Mouse (Mus musculus): Measurements from ENCODE around the gene Tspan31. TPM values are rescaled to one million over a fixed set of nuclear protein-coding genes. Genes with fewer than 3 reads are reported as not detected.

The Tspan31 gene
- polyA plus RNA-seq, 1 experiment = 88.3 TPM

DNA sequence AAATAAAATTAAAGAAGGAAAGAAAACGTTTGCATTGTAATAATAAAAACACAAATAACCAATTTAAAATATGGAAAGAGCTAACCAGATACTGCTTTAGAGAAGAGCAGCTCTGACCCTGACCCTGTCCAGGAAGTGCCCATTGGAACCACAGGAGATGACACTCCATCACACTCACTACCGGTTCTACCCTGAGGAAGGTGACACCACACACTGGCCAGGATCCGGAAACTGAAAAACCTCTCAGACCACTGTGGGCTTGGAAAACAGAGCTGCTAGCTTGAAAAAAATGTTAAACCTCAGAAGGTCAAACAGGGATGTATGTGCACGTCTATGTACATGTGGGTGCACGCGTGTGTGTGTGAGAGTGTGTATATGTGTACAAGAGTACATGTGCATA lies 31.1 kb upstream of the Tspan31 start:
- TF ChIP-seq POLR2A (IDR thresholded peaks at IDR 0.05; ENCODE audit: extremely low read depth, insufficient read depth, low read length) (no peak), CTCF (IDR thresholded peaks at IDR 0.05; ENCODE audit: extremely low read depth, insufficient read depth, low read length) (no peak)
- Histone ChIP-seq H3K4me3 (ENCODE audit: insufficient read depth, low read length) (no peak overlapping the region), H3K27ac (ENCODE audit: insufficient read depth, low read length) (no peak overlapping the region), H3K4me1 (ENCODE audit: control insufficient read depth, insufficient read depth, low read length) (no peaks in the 10 kb centered on the region)

DNA sequence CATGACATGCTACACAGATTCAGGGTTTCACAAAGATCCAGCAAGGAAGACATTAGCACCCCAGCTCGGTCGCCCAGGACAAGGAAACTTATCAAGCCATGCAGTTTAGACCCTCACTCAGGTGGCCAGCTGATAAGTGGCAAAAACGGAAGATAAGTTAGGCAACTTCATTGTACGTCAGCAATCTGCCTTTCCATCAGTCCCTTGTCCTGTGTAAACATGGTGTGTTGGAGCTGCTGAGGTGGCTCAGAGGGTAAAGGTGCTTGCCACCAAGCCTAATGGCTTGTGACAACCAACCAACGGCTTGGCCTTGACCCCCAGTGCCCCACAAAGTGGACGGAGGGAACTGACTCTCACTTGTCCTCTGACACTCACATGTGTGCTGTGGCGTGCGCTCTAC lies 30.4 kb upstream of the Tspan31 start:
- H3K4me1 ChIP-seq (ENCODE audit: control insufficient read depth, insufficient read depth, low read length) = no peaks in the 10 kb centered on the region
- no peak overlapping the region for H3K27ac ChIP-seq (ENCODE audit: insufficient read depth, low read length)
- TF ChIP-seq POLR2A (IDR thresholded peaks at IDR 0.05; ENCODE audit: extremely low read depth, insufficient read depth, low read length) = no peak
- TF ChIP-seq CTCF (IDR thresholded peaks at IDR 0.05; ENCODE audit: extremely low read depth, insufficient read depth, low read length) = no peak
- no peak overlapping the region for H3K4me3 ChIP-seq (ENCODE audit: insufficient read depth, low read length)

DNA sequence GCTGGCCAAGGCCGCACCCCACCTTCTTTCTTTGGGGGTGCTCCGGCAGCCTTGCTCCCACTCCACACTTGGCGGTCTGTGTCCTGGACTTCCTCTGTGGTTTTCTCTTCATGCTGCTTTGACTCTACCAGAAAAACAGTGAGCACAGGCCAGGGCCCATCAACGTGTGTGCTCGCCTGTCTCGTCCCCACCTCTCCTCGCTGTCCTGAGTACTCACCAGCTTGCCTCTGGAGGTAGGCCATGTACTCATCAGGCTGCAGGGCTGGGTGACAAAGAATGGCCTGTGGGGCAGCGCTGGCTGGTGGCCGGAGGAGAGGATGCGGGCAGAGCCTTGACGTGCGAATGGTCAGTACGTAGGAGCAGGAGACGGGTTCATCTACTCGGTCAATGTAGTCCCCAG lies 29.8 kb upstream of the Tspan31 start:
- no peaks in the 10 kb centered on the region for H3K4me1 ChIP-seq (ENCODE audit: control insufficient read depth, insufficient read depth, low read length)
- no peak for TF ChIP-seq POLR2A (IDR thresholded peaks at IDR 0.05; ENCODE audit: extremely low read depth, insufficient read depth, low read length)
- TF ChIP-seq CTCF (IDR thresholded peaks at IDR 0.05; ENCODE audit: extremely low read depth, insufficient read depth, low read length) = no peak

DNA sequence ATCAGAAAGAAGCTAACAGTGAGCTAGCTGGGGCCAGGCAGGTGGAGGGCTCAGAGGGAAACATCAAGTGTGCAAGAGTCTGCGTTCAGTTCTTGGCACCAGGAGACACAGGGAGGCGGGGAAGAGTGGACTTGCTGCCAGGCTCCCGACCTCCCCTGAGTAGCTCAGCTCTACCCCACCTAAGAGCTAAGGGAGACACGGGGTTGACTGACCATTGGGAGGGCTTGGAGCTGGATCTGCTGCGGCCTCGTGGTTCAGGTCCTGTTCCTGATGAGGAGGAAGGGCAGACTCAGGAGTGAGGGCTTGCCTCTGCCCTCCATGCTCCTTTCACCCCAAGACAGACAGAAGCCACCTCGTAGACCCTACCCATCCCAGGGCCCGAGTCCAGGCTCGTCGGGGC lies 29.1 kb upstream of the Tspan31 start:
- Histone ChIP-seq H3K4me1 (ENCODE audit: control insufficient read depth, insufficient read depth, low read length) (peaks cover 3% of the 10 kb centered on the region; the same call in 1 of the 2 replicates), H3K4me3 (ENCODE audit: insufficient read depth, low read length) (no peak overlapping the region), H3K27ac (ENCODE audit: insufficient read depth, low read length) (no peak overlapping the region)
- TF ChIP-seq POLR2A (IDR thresholded peaks at IDR 0.05; ENCODE audit: extremely low read depth, insufficient read depth, low read length) = no peak
- no peak for TF ChIP-seq CTCF (IDR thresholded peaks at IDR 0.05; ENCODE audit: extremely low read depth, insufficient read depth, low read length)

More for the DNA sequence above, 29.8 kb upstream of the Tspan31 start:
- H3K4me3 ChIP-seq (ENCODE audit: insufficient read depth, low read length) = no peak overlapping the region
- no peak overlapping the region for H3K27ac ChIP-seq (ENCODE audit: insufficient read depth, low read length)

DNA sequence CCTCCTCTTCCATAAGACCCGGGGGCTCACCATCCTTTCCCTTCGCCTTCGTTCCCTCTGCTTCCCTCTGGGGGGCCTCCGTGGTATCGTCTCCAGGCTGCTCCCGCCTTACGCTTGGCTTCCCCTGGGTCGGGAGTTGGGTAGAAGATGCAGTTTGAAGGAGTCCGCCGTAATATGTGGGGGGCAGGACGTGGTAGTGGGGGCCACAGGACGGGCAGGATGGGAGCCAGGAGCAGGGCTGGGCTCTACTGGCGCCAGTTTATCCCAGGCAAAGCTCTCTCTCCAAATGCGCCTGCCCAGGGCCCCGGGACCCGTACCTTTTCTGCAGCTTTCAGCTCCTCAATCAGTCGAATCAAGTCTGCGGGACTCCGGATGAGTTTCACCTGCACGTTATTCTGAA lies 28.4 kb upstream of the Tspan31 start:
- H3K4me3 ChIP-seq (ENCODE audit: insufficient read depth, low read length) = no peak overlapping the region
- TF ChIP-seq POLR2A (IDR thresholded peaks at IDR 0.05; ENCODE audit: extremely low read depth, insufficient read depth, low read length) = no peak
- no peak overlapping the region for H3K27ac ChIP-seq (ENCODE audit: insufficient read depth, low read length)
- H3K4me1 ChIP-seq (ENCODE audit: control insufficient read depth, insufficient read depth, low read length) = peaks cover 5% of the 10 kb centered on the region; the same call in 1 of the 2 replicates

DNA sequence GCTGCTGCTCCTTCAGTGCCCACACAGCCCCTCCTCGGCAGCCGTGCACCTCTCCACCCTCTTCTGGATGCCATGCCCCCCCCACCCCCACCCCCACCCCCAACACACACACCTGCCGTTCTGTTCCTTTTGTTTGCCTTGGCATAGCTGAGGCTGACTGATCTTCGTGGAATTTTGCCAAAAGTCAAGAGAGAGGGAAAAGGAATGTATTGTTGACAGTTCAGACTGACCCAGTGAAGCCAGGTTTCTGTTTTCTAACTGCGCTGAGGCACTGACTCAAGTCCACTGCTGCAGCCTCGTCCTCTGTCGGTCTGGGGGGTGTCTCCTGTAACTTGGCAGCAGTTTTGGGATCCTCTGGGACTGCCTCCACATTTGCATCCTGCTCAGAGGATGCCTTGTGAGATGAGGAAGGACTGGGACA lies 24.3 kb upstream of the Tspan31 start:
- H3K4me3 ChIP-seq (ENCODE audit: insufficient read depth, low read length) = no peak overlapping the region
- no peak overlapping the region for H3K27ac ChIP-seq (ENCODE audit: insufficient read depth, low read length)
- peaks cover 13% of the 10 kb centered on the region for H3K4me1 ChIP-seq (ENCODE audit: control insufficient read depth, insufficient read depth, low read length)
- TF ChIP-seq POLR2A (IDR thresholded peaks at IDR 0.05; ENCODE audit: extremely low read depth, insufficient read depth, low read length) (peak; percentile 41; the same call in 1 of the 2 replicates), CTCF (IDR thresholded peaks at IDR 0.05; ENCODE audit: extremely low read depth, insufficient read depth, low read length) (no peak)

DNA sequence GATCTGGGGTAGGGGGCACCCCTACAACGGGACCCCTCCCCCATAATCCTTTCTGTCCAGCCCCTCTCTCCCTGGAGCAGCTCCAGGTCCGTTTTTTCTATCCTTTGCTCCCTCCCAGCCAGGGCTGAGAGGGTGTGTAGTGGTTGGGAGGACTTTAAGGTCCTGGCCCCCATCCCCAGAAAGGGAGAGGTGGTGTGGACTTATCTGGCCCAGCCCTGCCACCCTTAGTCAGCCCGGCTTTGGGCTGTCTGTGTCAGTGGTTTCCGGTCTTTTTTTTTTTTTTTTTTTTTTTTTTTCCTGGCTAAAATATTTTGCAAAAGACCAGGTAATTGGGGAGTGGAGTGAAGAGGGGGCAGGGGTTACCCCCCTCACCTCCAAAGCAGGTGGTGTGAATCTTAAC lies 22.7 kb upstream of the Tspan31 start:
- H3K4me1 ChIP-seq (ENCODE audit: control insufficient read depth, insufficient read depth, low read length) = peaks cover 13% of the 10 kb centered on the region
- TF ChIP-seq POLR2A (IDR thresholded peaks at IDR 0.05; ENCODE audit: extremely low read depth, insufficient read depth, low read length) = no peak
- no peak overlapping the region for H3K4me3 ChIP-seq (ENCODE audit: insufficient read depth, low read length)
- H3K27ac ChIP-seq (ENCODE audit: insufficient read depth, low read length) = no peak overlapping the region

DNA sequence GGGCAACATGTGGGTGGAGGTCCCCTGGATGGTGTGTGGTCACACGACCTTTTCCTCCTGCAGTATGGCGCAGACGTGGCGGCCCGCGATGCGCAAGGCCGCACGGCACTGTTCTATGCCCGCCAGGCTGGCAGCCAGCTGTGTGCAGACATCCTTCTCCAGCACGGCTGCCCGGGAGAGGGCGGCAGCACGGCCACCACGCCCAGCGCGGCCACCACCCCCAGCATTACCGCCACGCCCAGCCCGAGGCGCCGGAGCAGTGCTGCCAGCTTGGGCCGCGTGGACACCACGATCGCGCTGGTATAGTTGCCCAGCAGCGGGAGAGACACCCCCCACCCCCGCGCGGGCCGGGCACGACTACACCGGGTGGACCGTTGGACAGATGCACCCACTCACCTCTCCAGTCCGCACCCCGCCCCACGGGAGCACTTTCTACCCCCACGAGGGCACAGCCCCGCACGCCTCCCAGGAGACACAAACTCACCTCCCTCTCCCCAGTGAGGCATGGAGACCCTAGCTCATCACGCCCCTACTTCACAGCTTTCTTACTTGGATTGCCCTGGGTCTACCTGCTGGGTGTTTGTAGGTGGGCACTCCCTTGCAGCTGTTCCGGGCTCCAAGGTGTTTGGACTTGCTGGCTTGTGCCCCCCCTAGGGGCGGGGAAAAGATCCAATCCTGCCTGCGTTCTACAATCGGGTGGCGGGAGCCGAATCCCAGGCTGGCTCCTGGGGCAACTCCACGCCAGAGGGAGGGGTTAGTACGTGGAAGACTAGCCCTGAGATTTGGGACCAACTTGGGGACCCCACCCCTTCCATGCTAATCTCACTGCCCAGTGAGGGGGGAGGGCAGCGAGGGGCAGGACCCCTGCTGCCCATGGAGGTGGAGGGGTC lies 21.7 kb upstream of the Tspan31 start:
- Histone ChIP-seq H3K4me1 (ENCODE audit: control insufficient read depth, insufficient read depth, low read length) (peaks cover 13% of the 10 kb centered on the region), H3K27ac (ENCODE audit: insufficient read depth, low read length) (peak overlapping the region; percentile 82), H3K4me3 (ENCODE audit: insufficient read depth, low read length) (peak overlapping the region; percentile 1; the same call in 1 of the 2 replicates)
- TF ChIP-seq CTCF (IDR thresholded peaks at IDR 0.05; ENCODE audit: extremely low read depth, insufficient read depth, low read length) (no peak), POLR2A (IDR thresholded peaks at IDR 0.05; ENCODE audit: extremely low read depth, insufficient read depth, low read length) (no peak)

DNA sequence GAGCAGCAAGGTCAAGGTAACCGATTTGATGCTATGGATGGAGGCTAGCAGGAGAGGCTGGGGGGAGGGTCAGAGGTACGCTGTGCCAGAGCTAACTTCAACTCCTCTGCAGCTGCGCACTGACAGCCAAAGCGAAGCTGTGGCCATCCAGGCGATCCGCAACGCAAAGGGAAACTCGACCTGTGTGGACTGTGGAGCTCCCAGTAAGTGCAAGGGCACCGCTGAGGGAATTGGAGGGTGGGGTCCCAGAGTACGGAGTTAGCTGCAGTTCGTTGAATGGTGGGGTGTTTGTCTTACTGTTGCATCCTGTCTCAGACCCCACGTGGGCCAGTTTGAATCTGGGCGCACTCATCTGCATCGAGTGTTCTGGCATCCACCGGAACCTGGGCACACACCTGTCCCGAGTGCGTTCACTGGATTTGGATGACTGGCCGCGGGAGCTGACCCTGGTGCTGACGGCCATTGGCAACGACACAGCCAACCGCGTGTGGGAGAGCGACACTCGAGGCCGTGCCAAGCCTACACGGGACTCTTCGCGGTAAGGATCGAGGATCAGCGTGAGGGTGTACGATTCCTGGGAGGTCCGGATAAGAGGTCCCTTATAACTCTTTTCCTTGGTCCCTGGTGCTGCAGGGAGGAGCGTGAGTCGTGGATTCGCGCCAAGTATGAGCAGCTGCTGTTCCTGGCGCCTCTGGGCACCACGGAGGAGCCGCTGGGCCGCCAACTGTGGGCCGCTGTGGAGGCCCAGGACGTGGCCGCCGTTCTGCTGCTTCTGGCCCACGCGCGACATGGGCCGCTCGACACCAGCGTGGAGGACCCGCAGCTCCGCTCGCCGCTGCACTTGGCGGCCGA lies 20.7 kb upstream of the Tspan31 start:
- H3K27ac ChIP-seq (ENCODE audit: insufficient read depth, low read length) = peak overlapping the region; percentile 82

More for the DNA sequence above, 20.7 kb upstream of the Tspan31 start:
- Histone ChIP-seq H3K4me3 (ENCODE audit: insufficient read depth, low read length) (peak overlapping the region; percentile 1; the same call in 1 of the 2 replicates), H3K4me1 (ENCODE audit: control insufficient read depth, insufficient read depth, low read length) (peaks cover 13% of the 10 kb centered on the region)
- TF ChIP-seq POLR2A (IDR thresholded peaks at IDR 0.05; ENCODE audit: extremely low read depth, insufficient read depth, low read length) (no peak), CTCF (IDR thresholded peaks at IDR 0.05; ENCODE audit: extremely low read depth, insufficient read depth, low read length) (no peak)

Data from cortical plate, adult 2 months (tissue).